Mouse (Mus musculus): ENCODE data around the gene Gm28035. TPM values are rescaled to one million over a fixed set of nuclear protein-coding genes. Genes with fewer than 3 reads are reported as not detected.

Gm28035 gene
- polyA plus RNA-seq, 1 experiment from 2014 or later: 0.34 TPM

DNA sequence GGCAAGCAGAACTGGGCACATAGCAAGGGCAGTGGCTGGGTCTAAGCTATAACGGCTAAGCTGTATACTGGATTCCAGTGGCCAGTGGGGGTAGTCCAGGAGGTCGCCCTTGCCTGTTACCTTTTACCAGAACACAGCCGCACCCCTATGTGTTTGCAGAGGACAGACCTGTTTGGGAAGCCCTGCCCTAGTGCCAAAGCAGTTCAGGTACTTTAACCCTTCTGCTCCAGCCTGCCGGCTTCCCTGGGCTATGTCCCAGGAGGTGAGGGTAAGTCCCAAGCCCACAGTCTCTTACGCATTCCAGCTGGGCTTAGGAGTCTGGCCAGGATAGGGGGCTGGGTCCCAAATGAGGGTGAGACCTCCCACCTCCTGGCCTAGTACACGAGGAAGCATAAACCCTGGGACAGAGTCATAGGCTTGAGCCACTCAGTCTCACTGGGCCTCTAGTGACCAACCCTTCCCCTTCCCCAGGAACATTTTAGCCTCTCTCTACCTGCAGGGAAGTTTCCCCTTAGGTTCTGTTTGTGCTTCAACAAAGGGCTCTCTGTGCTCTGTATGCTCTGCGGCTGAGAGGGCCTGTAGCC lies 4.3 kb downstream of the Gm28035 start:
- Histone ChIP-seq H3K9me3 (replicated peaks; ENCODE audit: control insufficient read depth, low read length) (no peaks in the 10 kb centered on the region), H3K27me3 (replicated peaks; ENCODE audit: control insufficient read depth, insufficient read depth, low read length) (no peaks in the 10 kb centered on the region), H3K9ac (ENCODE audit: low read length) (no peak overlapping the region), H3K36me3 (ENCODE audit: control insufficient read depth, insufficient read depth, low read length) (peaks cover 76% of the 10 kb centered on the region), H3K27ac (ENCODE audit: low read depth, low read length) (no peak overlapping the region), H3K4me2 (ENCODE audit: low read length) (no peak overlapping the region), H3K4me3 (ENCODE audit: low read depth, low read length) (no peak overlapping the region), H3K4me1 (ENCODE audit: control insufficient read depth, insufficient read depth, low read length) (0 out of 2 replicates have a peak, but pooled peaks cover under 1% of the 10 kb centered on the region)
- no peak for ATAC-seq
- 77% methylated on average over 7 of the region's 7 CpGs for WGBS
- no peak for DNase-seq (ENCODE audit: low spot score)

DNA sequence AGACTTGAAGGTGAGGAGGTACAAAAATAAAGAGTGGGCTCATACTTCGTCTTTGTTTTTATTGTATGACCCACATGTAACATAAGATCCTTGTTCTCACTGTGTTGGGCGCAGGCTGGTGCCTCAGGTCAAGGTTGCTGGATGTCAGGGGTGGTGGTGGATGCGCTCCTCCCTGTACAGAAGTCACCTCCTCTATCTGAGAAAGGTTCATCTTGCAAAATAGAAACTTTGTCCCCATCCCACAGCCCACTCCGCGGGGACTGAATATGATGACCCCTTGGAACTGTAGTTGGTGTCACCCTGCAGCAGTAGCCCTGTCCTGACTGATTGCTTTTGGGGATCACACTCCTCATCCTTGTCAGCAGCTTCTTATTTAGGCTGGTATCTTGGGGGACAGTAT lies 6.7 kb downstream of the Gm28035 start:
- Histone ChIP-seq H3K27me3 (replicated peaks; ENCODE audit: control insufficient read depth, insufficient read depth, low read length) (no peaks in the 10 kb centered on the region), H3K27ac (ENCODE audit: low read depth, low read length) (no peak overlapping the region), H3K4me2 (ENCODE audit: low read length) (no peak overlapping the region), H3K36me3 (ENCODE audit: control insufficient read depth, insufficient read depth, low read length) (peaks cover 70% of the 10 kb centered on the region), H3K4me3 (ENCODE audit: low read depth, low read length) (no peak overlapping the region), H3K9me3 (replicated peaks; ENCODE audit: control insufficient read depth, low read length) (no peaks in the 10 kb centered on the region), H3K9ac (ENCODE audit: low read length) (no peak overlapping the region), H3K4me1 (ENCODE audit: control insufficient read depth, insufficient read depth, low read length) (no peaks in the 10 kb centered on the region)
- DNase-seq (ENCODE audit: low spot score): no peak
- ATAC-seq: no peak
- 96% methylated on average over 5 of the region's 5 CpGs for WGBS

DNA sequence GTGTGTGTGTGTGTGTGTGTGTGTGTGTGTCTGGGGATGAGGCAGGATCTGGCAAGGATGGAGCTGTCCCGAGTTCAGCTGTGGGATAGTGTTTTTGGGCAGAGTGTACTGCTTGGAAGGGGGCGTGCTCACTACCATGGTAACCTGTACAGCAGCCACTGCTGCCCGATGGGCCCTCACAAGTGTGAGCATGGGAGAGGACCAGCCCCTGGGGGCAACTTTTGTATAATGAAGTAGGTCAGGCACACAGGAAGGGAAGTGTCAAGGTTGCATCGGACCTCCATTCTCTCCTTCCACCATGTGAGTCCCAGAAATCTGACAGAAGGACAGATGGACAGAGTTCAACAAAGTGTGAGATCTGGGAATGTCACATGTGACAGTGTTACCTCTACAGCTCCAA lies 7.3 kb downstream of the Gm28035 start:
- no peak for DNase-seq (ENCODE audit: low spot score)
- no peaks in the 10 kb centered on the region for H3K4me1 ChIP-seq (ENCODE audit: control insufficient read depth, insufficient read depth, low read length)
- peaks cover 70% of the 10 kb centered on the region for H3K36me3 ChIP-seq (ENCODE audit: control insufficient read depth, insufficient read depth, low read length)
- no peaks in the 10 kb centered on the region for H3K27me3 ChIP-seq (replicated peaks; ENCODE audit: control insufficient read depth, insufficient read depth, low read length)
- no peak for ATAC-seq
- no peak overlapping the region for H3K4me2 ChIP-seq (ENCODE audit: low read length)
- H3K27ac ChIP-seq (ENCODE audit: low read depth, low read length): no peak overlapping the region
- H3K9ac ChIP-seq (ENCODE audit: low read length): no peak overlapping the region
- H3K9me3 ChIP-seq (replicated peaks; ENCODE audit: control insufficient read depth, low read length): no peaks in the 10 kb centered on the region
- no peak overlapping the region for H3K4me3 ChIP-seq (ENCODE audit: low read depth, low read length)
- whole genome bisulfite sequencing: 71% methylated on average over 4 of the region's 4 CpGs

DNA sequence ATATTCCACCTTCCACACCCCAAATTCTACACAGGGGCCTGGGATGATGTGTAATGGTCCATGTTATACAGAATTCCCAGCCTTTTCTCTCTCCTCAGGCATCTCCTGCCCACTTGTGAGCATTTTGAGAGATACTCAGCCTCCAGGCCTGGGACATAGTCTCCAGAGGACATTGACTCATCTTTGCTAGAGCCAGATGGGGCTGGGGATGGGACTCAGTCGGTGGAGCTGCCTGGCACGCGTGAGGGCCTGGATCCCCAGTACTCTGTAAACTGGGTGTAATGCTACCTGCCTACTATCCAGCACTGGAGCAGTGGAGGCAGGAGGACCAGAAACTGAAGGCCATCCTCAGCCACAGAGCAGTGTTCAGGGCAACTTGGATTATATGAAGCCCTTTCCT lies 8.8 kb downstream of the Gm28035 start:
- no peak overlapping the region for H3K9ac ChIP-seq (ENCODE audit: low read length)
- H3K27me3 ChIP-seq (replicated peaks; ENCODE audit: control insufficient read depth, insufficient read depth, low read length): no peaks in the 10 kb centered on the region
- H3K4me2 ChIP-seq (ENCODE audit: low read length): no peak overlapping the region
- H3K9me3 ChIP-seq (replicated peaks; ENCODE audit: control insufficient read depth, low read length): no peaks in the 10 kb centered on the region
- no peak overlapping the region for H3K4me3 ChIP-seq (ENCODE audit: low read depth, low read length)
- WGBS: 92% methylated on average over 3 of the region's 3 CpGs
- H3K27ac ChIP-seq (ENCODE audit: low read depth, low read length): no peak overlapping the region
- H3K36me3 ChIP-seq (ENCODE audit: control insufficient read depth, insufficient read depth, low read length): peaks cover 67% of the 10 kb centered on the region
- no peaks in the 10 kb centered on the region for H3K4me1 ChIP-seq (ENCODE audit: control insufficient read depth, insufficient read depth, low read length)
- DNase-seq (ENCODE audit: low spot score) (no peak), ATAC-seq (no peak)

DNA sequence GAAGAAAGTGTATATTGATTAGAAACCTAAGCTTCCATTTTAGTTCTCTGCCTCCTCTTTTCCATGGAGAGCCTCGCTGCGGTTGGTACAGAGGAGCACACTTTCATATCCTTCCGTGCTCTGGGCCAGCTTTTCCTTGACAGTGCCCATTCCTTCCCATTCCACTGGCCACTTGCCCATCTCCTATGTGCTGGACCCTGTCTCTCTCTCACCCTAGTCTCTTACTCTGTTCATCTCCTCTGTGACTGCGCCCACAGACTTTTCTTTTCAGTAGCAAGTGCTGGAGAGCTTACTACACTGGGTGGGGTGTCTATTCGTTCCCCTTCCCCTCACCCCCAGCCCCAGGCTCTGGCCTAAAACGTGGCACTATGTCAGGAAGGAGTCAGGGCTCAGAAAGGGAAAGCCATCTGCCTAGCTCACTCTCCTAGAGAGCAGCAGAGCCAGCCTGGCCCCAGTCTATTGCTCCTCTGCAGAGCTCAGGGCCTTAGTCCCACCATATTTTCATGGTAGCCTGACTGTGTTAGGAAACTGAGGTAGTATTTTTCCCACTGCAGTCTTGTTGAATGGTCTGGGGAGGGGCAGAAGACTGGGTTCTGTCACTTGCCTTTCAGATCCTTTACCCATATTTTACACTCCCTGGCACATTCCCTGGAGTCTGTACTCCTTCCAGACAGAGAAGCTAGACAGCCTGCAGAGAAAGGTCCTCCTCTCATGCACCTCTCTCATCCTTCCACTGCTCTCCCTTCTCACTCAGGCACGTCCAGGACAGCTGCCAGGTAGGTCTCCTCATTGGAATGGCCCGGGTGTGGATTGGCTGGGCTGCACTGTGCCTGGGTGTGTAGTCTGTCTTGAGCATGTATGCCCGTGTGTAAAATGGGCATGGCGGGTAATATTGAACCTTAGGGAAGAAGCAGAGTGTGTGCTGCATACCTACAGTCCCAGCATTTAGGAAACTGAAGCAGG lies 10.1 kb downstream of the Gm28035 start:
- DNase-seq (ENCODE audit: low spot score) (no peak), ATAC-seq (no peak)
- H3K4me3 ChIP-seq (ENCODE audit: low read depth, low read length): no peak overlapping the region
- H3K9ac ChIP-seq (ENCODE audit: low read length): no peak overlapping the region
- no peak overlapping the region for H3K27ac ChIP-seq (ENCODE audit: low read depth, low read length)
- H3K27me3 ChIP-seq (replicated peaks; ENCODE audit: control insufficient read depth, insufficient read depth, low read length): no peaks in the 10 kb centered on the region
- H3K4me1 ChIP-seq (ENCODE audit: control insufficient read depth, insufficient read depth, low read length): no peaks in the 10 kb centered on the region
- no peaks in the 10 kb centered on the region for H3K9me3 ChIP-seq (replicated peaks; ENCODE audit: control insufficient read depth, low read length)
- 89% methylated on average over 10 of the region's 10 CpGs for WGBS
- peaks cover 69% of the 10 kb centered on the region for H3K36me3 ChIP-seq (ENCODE audit: control insufficient read depth, insufficient read depth, low read length)
- no peak overlapping the region for H3K4me2 ChIP-seq (ENCODE audit: low read length)

DNA sequence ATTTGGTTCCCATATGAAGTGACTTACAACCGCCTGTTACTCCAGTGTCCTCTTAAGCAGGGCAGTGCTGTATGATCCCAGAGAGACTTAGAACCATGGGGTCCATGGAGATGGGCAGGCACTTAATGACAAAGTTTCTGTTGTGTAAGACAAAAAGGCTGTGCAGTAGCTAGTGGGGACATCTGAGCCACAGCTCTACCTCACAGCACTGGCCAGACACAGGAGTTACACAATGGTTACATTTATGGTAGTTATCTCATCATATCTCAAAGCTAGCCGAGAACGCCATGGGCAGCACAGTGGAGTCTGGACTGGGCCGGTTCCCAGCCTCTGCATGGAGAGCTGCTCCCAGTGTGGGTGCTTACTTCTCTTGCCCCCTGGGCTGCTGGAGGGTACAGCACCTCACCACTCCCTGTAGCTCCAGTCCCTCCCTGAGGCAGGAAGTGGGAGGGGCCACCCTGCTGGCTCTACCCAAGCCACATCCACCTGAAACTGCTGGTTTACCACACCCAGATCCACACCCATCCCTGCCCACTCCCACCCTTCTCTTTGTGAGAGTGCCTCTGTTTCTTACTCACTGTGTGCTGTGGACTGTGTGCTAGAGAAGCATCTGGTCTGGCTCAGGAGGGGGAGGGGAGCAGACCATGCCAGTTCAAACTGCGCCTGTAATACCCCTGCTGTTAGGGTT lies 11.2 kb downstream of the Gm28035 start:
- Histone ChIP-seq H3K36me3 (ENCODE audit: control insufficient read depth, insufficient read depth, low read length) (peaks cover 73% of the 10 kb centered on the region), H3K9me3 (replicated peaks; ENCODE audit: control insufficient read depth, low read length) (no peaks in the 10 kb centered on the region), H3K4me1 (ENCODE audit: control insufficient read depth, insufficient read depth, low read length) (no peaks in the 10 kb centered on the region), H3K4me2 (ENCODE audit: low read length) (no peak overlapping the region), H3K27me3 (replicated peaks; ENCODE audit: control insufficient read depth, insufficient read depth, low read length) (no peaks in the 10 kb centered on the region), H3K4me3 (ENCODE audit: low read depth, low read length) (no peak overlapping the region), H3K27ac (ENCODE audit: low read depth, low read length) (no peak overlapping the region), H3K9ac (ENCODE audit: low read length) (no peak overlapping the region)
- 85% methylated on average over 5 of the region's 5 CpGs for WGBS
- no peak for DNase-seq (ENCODE audit: low spot score)
- ATAC-seq: no peak

DNA sequence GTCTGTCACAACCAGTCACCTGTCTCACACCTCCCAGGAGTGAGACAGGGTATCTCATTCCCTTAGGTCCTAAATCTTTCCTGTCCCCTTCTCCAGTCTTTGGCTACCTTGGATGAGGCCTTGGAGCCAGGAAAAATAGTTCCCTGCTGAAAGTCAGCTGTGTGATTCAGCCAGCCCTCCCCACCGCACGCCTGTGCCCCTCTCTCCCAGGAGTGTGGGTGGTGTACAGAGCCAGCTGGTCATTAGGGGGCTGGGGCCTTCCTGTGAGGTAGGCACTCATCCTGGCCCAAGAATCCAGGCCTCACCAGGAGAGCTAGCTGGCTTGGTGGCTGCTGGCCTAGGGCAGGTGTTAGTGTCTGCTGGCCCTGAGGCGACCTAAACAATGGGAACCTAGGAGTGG lies 12.2 kb downstream of the Gm28035 start:
- WGBS: 83% methylated on average over 3 of the region's 3 CpGs
- Histone ChIP-seq H3K36me3 (ENCODE audit: control insufficient read depth, insufficient read depth, low read length) (peaks cover 83% of the 10 kb centered on the region), H3K4me1 (ENCODE audit: control insufficient read depth, insufficient read depth, low read length) (no peaks in the 10 kb centered on the region), H3K27ac (ENCODE audit: low read depth, low read length) (no peak overlapping the region), H3K9ac (ENCODE audit: low read length) (no peak overlapping the region), H3K27me3 (replicated peaks; ENCODE audit: control insufficient read depth, insufficient read depth, low read length) (no peaks in the 10 kb centered on the region), H3K4me3 (ENCODE audit: low read depth, low read length) (no peak overlapping the region), H3K4me2 (ENCODE audit: low read length) (no peak overlapping the region), H3K9me3 (replicated peaks; ENCODE audit: control insufficient read depth, low read length) (no peaks in the 10 kb centered on the region)
- DNase-seq (ENCODE audit: low spot score) (no peak), ATAC-seq (no peak)

DNA sequence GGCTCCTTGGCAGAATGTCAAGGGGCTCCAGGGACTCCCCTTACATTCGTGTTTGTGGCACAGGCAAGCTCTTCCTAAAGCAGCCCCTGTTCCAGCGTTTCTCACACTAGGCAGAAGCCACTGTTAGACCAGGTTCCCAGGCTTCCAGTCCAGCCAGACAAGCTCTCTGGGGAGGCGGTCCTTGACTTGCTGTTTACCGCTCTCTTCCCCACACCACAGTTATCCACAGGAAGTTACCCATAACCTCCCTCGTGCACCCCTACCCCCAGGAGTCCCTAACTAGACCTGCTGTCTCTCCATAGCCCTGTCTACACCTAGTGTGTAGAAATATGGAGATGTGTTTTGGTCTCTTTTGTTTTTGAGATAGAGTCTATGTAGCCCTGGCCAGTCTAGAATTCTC lies 13.4 kb downstream of the Gm28035 start:
- 86% methylated on average over 5 of the region's 5 CpGs for WGBS
- no peak for ATAC-seq

More for the DNA sequence above, 13.4 kb downstream of the Gm28035 start:
- Histone ChIP-seq H3K9me3 (replicated peaks; ENCODE audit: control insufficient read depth, low read length) (no peaks in the 10 kb centered on the region), H3K4me1 (ENCODE audit: control insufficient read depth, insufficient read depth, low read length) (no peaks in the 10 kb centered on the region), H3K4me2 (ENCODE audit: low read length) (no peak overlapping the region), H3K4me3 (ENCODE audit: low read depth, low read length) (no peak overlapping the region), H3K36me3 (ENCODE audit: control insufficient read depth, insufficient read depth, low read length) (peaks cover 84% of the 10 kb centered on the region), H3K27me3 (replicated peaks; ENCODE audit: control insufficient read depth, insufficient read depth, low read length) (no peaks in the 10 kb centered on the region), H3K27ac (ENCODE audit: low read depth, low read length) (no peak overlapping the region), H3K9ac (ENCODE audit: low read length) (no peak overlapping the region)
- no peak for DNase-seq (ENCODE audit: low spot score)
